Mouse (Mus musculus) embryonic facial prominence, embryonic 14.5 days (tissue): Measurements from ENCODE around the gene Gjb4. TPM values are rescaled to one million over a fixed set of nuclear protein-coding genes. Genes with fewer than 3 reads are reported as not detected.

ENCODE experiments used
- ATAC-seq: fragments of 200-750 bp; cut with Nextera tagmentation; 2 replicates; pipeline ENCODE4 v1.8.0; 2017; ENCODE audit warnings: low read depth, moderate number of reproducible peaks, moderate TSS enrichment
- DNase-seq: peaks from one replicate; pipeline ENCODE4 v3.0.0-alpha.2; 2015; ENCODE audit warnings: low spot score
- H3K27ac ChIP-seq: fragments of 300-500 bp; sonication (generic); replicated peaks from 2 replicates; pipeline ENCODE4 v1.5.1; 2014; ENCODE audit warnings: low read depth, mild to moderate bottlenecking, low read length, moderate library complexity
- H3K27me3 ChIP-seq: fragments of 300-500 bp; sonication (generic); replicated peaks from 2 replicates; pipeline ENCODE4 v1.6.1; 2014; ENCODE audit warnings: low read length; ENCODE audit not compliant: control insufficient read depth, insufficient read depth
- H3K36me3 ChIP-seq: fragments of 300-500 bp; sonication (generic); 2 replicates; pipeline ENCODE4 v1.6.1; 2014; ENCODE audit warnings: low read length, mixed read lengths; ENCODE audit not compliant: control insufficient read depth, insufficient read depth
- H3K4me1 ChIP-seq: fragments of 300-500 bp; sonication (generic); 2 replicates; pipeline ENCODE4 v1.6.1; 2014; ENCODE audit warnings: antibody characterized with exemption, low read length; ENCODE audit not compliant: control insufficient read depth, insufficient read depth
- H3K4me2 ChIP-seq: fragments of 300-500 bp; sonication (generic); 2 replicates; pipeline ENCODE4 v1.6.1; 2014; ENCODE audit warnings: low read depth, mild to moderate bottlenecking, low read length, moderate library complexity, mixed read lengths
- H3K4me3 ChIP-seq: fragments of 300-500 bp; sonication (generic); 2 replicates; pipeline ENCODE4 v1.5.1; 2014; ENCODE audit warnings: low read depth, mild to moderate bottlenecking, low read length
- H3K9ac ChIP-seq: fragments of 300-500 bp; sonication (generic); 2 replicates; pipeline ENCODE4 v1.6.1; 2014; ENCODE audit warnings: low read depth, mild to moderate bottlenecking, low read length, moderate library complexity, mixed read lengths
- H3K9me3 ChIP-seq: fragments of 300-500 bp; sonication (generic); 2 replicates; pipeline ENCODE4 v1.6.1; 2016; ENCODE audit warnings: low read length; ENCODE audit not compliant: control insufficient read depth
- WGBS: fragments of 180-500 bp; shearing (Covaris S2); extraction: QIAGEN DNeasy Blood & Tissue Kit; methylation state at CpG from one replicate; pipeline ENCODE4 v1.1.7; 2014; 5-methylcytosine and 5-hydroxymethylcytosine counted together
- polyA plus RNA-seq: library from polyadenylated mRNA; unstranded; fragments of >200 nt; fragmentation: Nextera tagmentation; extraction: Ambion mirVana; gene quantifications from 2 replicates; pipeline ENCODE4 v1.2.1, GENCODE M21; 2014

Gene Gjb4
- polyA plus RNA-seq, 1 experiment from 2014 or later = 1.3 TPM

DNA sequence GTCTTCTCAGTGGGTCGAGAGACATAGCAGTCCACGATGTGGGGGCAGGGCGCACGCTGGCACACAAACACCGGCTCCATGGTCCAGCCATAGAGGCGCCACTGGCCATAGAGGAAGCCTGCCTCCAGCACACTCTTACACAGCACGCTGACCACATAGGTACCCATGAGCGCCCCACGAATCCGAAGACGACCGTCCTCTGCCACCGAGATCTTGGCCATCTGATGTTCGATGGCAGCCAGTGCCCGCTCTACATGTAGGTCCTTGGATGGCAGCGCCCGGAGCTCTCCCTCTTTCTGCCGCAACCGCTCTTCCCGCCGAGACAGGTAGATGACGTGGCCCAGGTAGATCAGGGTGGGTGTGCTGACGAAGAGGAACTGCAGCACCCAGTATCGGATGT is 41.5 kb downstream of the Gjb4 start:
- no peak overlapping the region for H3K4me3 ChIP-seq
- no peak overlapping the region for H3K27ac ChIP-seq
- ATAC-seq (no peak), DNase-seq (no peak)
- 77% methylated on average over 24 of the region's 24 CpGs for WGBS
- H3K9me3 ChIP-seq = no peaks in the 10 kb centered on the region
- no peaks in the 10 kb centered on the region for H3K36me3 ChIP-seq
- H3K4me1 ChIP-seq = peaks cover 14% of the 10 kb centered on the region; the same call in 1 of the 2 replicates
- no peak overlapping the region for H3K4me2 ChIP-seq
- no peak overlapping the region for H3K9ac ChIP-seq
- peaks cover 10% of the 10 kb centered on the region; the same call in 1 of the 2 replicates for H3K27me3 ChIP-seq

DNA sequence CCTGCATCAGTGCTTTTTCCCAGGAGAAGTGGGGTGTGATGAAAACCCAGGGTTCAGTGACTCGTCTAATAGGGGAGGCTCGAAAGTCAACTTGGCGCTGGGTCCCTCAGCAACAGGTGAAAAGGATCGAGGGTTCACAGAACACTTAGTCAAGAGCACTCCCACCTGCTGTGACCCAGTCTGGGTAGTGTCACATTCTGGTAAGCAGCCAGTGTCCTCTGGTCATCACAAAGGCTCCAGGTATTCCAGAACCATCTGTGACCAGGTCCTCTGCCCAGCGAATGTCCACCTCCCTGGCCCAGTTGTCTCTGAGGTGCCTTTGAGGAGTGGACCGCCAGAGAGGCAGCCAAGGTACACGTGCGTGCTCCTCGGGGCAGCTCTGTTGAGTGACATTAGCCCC is 42.3 kb downstream of the Gjb4 start:
- no peak for ATAC-seq
- Histone ChIP-seq H3K9ac (no peak overlapping the region), H3K27ac (no peak overlapping the region), H3K4me1 (peaks cover 14% of the 10 kb centered on the region; the same call in 1 of the 2 replicates), H3K9me3 (no peaks in the 10 kb centered on the region), H3K4me2 (no peak overlapping the region), H3K36me3 (no peaks in the 10 kb centered on the region), H3K4me3 (no peak overlapping the region), H3K27me3 (peaks cover 10% of the 10 kb centered on the region; the same call in 1 of the 2 replicates)
- DNase-seq = no peak
- WGBS = 48% methylated on average over 9 of the region's 9 CpGs

DNA sequence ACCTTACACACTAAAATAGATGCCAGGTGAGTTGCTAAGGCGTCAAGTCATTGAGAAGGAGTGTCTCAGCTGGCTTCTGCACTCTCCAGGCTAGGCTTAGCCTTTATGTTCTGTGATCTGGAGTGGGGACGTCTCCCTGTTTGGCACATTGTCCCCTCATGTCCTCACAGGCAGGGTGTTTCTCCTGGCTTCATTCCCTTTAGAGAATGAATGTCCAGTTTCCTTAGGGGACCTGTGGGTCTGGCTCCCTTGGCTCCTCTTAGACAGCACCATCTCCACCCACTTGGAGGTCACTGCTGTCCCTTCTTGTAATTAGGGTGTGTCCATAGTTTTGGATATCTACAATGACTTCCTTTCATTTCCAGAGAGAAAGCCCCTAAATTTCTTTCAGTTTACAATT is 47.0 kb downstream of the Gjb4 start:
- no peak overlapping the region for H3K4me3 ChIP-seq
- DNase-seq (no peak), ATAC-seq (no peak)
- no peaks in the 10 kb centered on the region; the same call in 1 of the 2 replicates for H3K27me3 ChIP-seq
- H3K9me3 ChIP-seq = no peaks in the 10 kb centered on the region
- 37% methylated on average over 2 of the region's 2 CpGs for WGBS
- no peaks in the 10 kb centered on the region for H3K36me3 ChIP-seq
- H3K9ac ChIP-seq = no peak overlapping the region
- no peak overlapping the region for H3K27ac ChIP-seq
- H3K4me2 ChIP-seq = no peak overlapping the region
- H3K4me1 ChIP-seq = no peaks in the 10 kb centered on the region

DNA sequence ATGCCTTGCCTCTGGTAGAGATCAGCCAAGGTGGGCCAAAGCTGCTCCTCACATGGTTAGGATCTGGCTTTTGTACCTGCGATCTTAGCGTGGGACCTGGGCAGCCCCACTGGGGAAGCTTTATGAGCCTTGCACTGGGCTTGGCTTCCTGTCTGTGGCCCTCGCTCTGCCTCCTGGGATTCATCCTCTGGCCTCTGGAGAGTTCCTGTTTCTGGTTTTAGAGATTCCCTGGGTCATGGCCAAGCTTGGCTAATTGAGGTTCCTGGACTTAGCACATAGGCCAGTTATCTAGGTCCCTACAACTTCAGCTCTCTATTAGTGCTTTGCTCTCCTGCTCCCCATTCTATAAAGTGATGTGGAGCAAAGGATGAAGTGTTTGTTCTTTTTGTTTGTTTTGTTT is 50.1 kb downstream of the Gjb4 start:
- Histone ChIP-seq H3K9ac (no peak overlapping the region), H3K4me2 (no peak overlapping the region), H3K27ac (no peak overlapping the region), H3K27me3 (no peaks in the 10 kb centered on the region), H3K4me1 (no peaks in the 10 kb centered on the region), H3K4me3 (no peak overlapping the region), H3K9me3 (no peaks in the 10 kb centered on the region), H3K36me3 (no peaks in the 10 kb centered on the region)
- no peak for ATAC-seq
- DNase-seq = no peak
- 73% methylated on average over 3 of the region's 3 CpGs for WGBS

Other genes starting within 250 kb of the Gjb4 start
- 12.4 and 15.7 TPM in 2 replicates for gene Tmem35b, start 230.4 kb downstream of the Gjb4 start, polyA plus RNA-seq
- gene Dlgap3, start 184.9 kb downstream of the Gjb4 start, polyA plus RNA-seq = 2.3 and 2.8 TPM in 2 replicates
- gene Smim12, start 110.3 kb downstream of the Gjb4 start, polyA plus RNA-seq = 45.7 and 47.9 TPM in 2 replicates
- gene Gja4, start 40.0 kb downstream of the Gjb4 start, polyA plus RNA-seq = 20.0 and 20.7 TPM in 2 replicates
- 5.4 and 5.7 TPM in 2 replicates for gene Gjb3, start 23.2 kb downstream of the Gjb4 start, polyA plus RNA-seq
- 1.1 and 1.4 TPM in 2 replicates for gene Gjb5, start 4.1 kb upstream of the Gjb4 start, polyA plus RNA-seq